Mouse (Mus musculus) liver (tissue): Measurements from ENCODE around the gene Defb23.

ENCODE experiments used
- DNase-seq: peaks from one replicate; pipeline ENCODE4 v3.0.0-alpha.2; 2020; ENCODE audit warnings: mixed read lengths

The Defb23 gene

DNA sequence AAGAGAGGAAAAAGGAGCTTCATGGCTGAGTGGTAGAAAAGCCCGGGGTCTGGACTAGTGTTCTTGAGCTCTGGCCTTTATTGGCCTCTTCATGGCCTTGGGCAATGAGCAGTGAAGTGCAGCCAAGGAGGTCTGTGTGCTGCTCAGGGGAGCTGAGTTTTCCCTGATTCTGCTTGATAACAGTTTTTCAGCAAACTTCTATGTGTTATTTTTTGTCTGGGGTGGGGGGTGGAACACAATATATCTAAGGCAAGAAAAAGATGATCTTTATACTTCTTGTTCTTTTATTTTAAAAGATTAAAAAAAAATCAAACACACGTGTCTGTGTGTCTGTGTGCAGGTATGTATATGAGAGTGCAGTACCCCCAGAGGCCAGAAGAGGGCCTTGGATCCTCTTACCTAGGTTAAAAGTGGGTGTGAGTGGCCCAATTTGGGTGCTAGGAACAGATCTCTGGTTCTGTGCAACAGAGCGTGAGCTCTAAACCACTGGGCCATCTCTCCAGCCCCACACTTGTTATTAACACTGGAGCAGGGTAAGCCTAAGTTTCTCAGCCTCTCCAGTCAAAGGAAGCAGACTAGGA, at the start of gene Defb23:
Defb23 (minus strand) TSS at position 51 of the 581 bp plus-strand sequence.
- no peak for DNase-seq

DNA sequence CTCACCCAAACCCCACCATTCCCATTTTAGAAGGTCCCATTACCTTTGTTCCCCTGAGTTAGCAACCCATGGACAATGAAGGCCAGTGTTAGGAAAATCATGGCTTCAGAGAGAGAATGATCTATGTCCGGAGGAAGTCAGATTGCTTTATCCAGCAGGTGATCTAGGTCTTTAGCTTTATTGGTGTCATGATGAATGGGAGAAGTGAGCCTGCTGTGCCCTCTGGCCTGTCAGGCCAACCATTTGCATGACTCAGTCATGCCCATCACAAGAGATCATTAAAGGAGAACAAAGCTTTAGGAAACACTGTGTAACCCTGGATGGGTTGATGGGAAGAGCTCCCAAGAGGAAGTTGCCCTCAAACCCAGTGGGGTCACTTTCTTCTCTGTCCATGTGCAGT, 47.2 kb upstream of the Defb23 start, which contains the start of gene Defb26:
Defb26 (minus strand) TSS at position 101 of the 400 bp plus-strand sequence.
- DNase-seq, result no peak

DNA sequence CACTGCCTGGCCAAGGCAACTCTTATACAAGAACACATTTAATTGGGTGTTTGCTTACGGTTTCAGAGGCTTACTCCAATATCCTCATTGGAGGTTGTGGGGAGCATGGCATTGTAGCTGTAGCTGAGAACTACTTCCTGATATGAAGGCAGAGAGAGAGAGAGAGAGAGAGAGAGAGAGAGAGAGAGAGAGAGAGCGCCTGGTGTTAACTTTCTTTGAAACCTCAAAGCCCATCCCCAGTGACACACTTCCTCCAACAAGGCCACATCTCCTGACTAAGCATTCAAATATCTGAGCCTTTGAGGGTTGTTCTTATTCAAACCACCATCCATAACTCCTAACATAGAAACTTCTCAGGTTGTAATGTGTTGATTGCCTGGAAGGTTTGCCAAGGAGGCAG, 39.5 kb upstream of the Defb23 start:
- no peak for DNase-seq

DNA sequence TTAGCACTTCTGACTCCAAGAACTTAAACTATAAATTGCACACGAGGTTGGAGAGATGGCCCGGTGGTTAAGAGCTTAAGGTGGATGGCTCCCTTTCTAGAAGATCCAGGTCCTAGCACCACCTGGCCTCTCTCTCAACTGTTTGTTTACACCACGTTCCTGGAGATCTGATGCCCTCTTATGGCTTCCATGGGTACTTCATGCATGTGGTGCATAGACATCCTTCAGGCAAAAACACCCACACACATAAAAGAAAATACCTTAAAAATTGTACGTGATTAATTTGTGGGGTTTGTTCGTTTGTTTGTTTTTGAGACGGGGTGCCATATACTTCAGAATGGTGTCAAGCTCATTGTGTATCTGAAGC, 36.4 kb upstream of the Defb23 start:
- DNase-seq, result no peak

DNA sequence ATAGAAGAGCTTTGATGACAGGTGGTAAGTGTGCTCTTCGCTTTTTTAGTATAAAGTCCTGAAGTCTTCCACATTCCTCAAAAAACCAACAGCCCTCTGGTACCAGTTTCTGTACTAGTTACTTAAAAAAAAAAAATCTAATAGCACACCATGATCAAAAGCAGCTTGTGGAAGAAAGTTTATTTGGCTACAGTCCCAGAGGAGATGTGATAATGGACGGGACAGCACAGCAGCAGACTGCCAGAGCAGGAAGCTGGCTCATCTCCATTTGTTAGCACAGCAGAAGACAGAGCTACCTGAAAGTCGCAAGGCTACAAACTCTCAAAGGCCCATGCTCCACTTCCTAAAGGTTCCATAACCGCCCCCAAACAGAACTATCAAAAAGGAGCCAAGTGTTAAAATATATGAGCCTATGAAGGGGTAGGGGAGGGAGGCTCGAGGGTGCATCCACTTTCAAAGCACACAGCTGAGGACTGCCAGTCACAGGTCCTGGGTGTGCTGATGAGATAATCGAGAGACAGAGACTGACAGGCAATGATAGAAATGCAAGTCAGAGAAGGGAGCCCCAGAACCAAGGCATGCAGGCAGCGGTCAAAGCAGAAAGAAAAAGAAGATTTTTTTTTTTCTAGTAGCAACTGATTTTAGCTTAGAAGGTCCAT, 35.9 kb upstream of the Defb23 start:
- no peak for DNase-seq

DNA sequence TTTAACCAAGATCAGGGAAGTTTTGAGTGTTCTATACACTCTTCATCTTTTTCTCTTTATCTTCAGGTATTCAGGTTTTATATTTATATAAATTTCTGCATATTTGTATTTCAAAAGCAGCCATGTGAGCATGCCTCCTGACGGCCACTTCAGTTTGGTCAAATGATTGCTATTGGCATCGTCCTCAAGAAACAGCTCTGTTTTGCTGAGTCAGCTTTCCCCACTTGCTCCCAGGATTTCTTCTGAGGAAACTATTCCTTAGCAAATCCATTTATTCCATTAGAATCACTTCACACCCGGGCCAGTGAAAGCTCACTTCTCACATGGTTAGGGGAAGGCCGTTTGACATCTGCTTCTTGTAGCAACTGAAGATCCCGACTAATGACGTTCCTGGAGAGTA, 33.6 kb upstream of the Defb23 start:
- DNase-seq, result no peak

DNA sequence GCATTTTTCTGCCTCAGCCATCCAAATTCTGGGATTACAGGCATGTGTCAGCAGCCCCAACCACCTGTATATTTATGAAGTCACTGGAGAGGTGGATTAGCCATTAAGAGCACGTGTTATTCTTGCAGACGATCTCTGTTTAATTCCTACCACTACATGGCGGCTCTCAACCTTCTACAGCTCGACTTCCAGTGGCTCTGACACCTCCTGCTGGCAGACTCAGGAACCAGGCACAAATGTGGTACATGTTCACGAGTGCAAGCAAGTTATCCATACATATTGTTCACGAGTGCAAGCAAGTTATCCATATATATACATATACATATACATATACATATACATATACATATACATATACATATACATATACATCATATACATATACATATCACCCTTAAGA, 28.7 kb upstream of the Defb23 start:
- DNase-seq, result no peak

DNA sequence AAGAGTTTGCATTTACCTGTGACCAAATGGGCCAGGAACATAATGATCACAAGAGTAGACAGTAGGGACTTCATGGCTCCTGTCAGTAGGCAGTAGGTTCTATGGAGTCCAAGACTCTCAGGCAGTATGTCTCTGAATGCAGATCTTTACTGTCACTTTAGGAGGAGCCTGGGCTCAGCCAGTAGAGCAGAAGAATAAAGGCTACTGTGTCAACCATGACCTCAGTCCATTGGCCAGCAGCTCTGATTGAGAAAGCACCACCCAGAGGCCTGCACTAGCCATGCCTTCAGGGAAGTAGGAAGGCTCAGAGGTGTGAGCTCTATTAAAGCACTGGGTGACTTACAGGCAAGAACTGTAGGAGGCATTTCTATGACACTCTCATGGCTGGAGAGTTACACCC, 25.6 kb upstream of the Defb23 start, which contains the start of gene Defb22:
Defb22 (minus strand) TSS at position 101 of the 400 bp plus-strand sequence.
- DNase-seq, result no peak

DNA sequence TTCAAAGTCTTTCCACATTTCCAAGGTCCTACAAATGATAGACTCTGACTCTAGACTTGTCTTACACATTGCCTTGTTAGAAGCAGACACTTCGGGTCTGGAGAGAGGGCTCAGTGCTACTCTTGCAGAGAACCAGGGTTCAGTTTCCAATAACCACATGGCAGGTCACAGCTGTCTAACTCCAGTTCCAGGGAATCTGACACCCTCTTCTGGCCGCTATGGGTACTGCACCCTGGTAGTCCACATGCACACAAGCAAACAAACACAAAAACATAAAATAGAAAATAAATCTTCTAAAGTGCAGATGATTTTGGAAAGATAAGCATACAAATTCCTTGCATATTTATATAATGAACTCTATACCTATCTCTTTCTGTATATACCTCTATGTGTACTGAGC, 22.6 kb upstream of the Defb23 start:
- peak; percentile 18 for DNase-seq

DNA sequence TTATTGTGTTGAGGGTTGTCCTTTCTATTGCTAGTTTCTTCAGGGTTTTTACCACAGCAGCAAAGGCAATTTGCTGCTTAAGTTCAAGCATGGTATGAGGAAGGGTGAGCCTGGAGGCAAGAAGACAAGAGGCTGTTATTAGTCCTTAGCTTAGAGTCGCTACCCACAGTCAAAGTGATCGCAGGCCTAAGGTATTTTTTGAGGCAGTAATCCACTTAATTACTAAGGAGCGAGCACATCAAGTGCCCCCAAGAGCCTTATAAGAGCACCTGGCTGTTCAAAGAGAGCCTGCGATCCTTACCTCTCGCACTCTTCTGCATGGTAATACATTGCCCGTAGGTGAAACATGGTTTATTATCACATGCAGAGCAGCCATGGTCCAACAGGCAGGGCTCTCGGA, 17.3 kb upstream of the Defb23 start:
- no peak for DNase-seq

DNA sequence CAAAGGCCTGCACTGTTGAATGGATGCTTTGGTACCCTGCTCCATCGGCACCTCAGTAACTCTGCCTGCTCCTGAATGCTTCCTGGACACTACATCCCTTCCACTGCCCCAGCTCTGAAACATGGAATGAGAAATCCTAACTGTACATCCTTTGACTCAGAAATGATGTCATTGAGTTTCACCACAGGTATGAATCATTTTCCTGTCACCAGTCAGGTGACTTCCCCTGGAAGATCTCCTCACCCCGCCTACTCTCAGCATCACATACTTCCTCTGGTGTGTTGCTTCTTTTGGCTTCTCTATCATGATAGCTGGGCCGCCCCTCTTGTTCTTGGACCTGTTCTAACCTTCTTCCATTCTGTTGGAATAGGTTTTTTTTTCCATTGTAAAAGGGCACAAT, 16.5 kb upstream of the Defb23 start:
- no peak for DNase-seq

DNA sequence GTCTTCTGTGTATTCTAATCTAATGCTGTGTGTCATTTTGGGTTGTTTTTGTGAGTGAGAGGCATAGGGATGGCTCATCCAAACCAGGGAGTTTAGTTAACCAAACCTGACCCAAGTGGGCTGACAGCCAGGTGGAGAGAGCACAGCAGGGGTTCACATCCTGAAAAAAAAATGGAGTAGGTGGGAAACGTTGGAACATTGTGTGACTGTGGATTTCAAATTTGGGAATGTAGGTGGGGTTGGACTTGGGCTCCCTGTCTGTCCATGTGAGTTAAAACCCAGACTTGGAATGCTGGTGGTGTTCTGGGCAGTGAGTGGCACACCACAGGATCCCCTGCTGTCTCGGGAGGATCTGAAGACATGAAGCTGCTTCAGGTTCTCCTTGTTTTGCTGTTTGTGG, 12.3 kb upstream of the Defb23 start, which contains the start of gene Defb20:
Defb20 (plus strand) TSS at position 301 of the 400 bp plus-strand sequence.
- no peak for DNase-seq

DNA sequence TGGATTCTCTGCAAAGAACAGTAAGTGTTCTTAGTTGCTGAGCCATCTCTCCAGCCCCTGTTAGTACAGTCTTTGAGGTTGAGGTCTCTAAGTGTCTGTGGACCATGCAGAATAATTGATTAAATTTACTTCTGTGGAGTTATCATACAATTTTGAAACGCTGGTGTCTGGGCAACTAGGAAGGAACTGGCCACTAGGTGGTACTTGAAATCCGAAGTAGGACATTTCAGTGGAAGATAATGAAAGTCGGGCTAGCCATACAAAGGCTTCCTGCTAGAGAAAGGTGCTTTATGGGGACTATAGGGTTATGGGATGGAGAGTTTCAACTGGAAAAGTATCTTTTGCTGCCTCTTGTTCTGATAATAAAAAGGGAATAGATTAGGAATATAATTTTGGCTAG, 8.0 kb upstream of the Defb23 start:
- DNase-seq, result no peak

DNA sequence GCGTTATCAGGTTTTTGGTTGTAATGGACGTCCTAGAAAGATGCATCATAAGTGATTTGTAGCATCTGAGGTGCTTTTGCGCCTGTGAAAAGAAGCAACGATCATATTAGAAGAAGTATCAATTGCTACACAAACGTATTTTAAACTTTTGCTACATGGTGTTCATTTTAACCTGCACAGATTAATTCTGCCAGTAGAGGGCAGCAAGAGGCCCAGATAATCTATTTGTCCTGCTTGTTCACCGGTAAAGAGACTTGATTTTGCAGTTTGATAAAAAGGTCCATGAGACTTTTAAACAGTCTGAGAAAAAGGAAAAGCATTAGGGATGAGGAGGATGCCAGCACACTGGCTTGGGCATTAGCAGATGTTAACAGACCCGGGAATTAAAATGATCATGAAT, 6.6 kb upstream of the Defb23 start:
- DNase-seq, result no peak

DNA sequence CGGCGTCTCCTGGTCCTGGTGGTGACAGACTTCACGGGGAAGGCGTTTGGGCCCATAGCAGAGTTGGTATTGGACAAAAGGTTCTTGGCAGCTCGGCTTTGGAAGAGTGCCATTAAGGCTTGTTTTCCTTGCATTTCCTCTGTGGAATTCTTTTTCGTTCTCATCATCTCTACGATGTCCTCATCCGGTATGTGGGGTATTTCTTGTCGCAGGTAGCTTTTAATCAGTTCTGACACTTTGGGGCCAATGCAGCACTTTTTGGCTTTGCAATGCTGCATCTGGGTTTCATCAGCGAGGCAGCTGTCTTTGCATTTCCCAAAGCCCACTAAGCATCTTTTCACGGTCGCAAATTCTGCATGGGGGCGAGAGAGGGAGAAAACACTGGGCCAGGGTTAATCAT, 5.2 kb downstream of the Defb23 start:
- no peak for DNase-seq

DNA sequence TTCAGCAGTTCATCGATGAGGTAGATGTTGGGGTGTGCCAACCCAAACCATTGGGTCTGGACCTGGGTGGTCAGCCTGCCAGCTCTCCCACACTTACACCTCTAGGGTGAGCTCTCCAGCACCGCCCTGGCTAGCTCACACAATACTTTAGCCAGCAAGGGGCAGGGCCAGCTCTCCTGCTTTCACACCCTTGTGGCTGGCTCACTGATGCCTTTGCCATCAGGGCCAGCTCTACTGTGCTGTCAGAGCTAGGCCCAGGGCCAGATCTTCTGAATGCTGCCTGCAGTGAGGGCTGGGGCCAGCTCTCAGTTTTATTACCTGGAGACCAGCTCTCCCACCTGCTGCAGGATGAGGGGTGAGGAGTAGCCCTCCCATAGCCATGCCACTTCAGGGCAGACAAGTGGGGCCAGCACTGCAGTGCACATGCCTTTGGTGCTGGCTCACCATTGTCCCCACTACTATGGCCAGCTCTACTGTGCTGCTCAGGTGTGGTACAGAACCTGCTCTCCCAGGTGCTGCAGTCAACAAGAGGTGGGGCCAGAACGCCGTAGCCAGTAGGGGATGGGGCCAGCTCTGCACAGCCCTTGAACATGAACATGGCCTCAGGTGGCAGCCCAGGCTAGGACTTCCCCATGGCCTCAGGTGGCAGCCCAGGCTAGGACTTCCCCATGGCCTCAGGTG, 12.2 kb downstream of the Defb23 start:
- DNase-seq, result no peak

DNA sequence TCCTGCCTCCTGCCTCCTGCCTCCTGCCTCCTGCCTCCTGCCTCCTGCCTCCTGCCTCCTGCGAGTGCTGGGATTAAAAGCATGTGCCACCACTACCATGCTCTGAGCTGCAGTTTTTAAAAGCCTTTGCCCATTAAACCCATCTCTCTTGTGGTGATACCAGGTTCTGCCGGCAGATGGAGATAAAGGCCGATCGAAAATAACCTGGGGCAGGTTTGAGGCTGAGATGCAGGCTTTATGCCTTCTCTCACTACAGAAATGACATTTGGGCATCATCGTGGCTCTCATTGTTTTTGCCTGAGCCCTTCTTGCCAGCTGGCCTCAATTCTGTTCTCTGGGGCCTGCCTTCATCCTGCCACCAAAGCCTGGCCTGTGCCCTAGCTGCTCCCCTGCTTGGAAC, 14.2 kb downstream of the Defb23 start:
- DNase-seq, result peak; percentile 37

DNA sequence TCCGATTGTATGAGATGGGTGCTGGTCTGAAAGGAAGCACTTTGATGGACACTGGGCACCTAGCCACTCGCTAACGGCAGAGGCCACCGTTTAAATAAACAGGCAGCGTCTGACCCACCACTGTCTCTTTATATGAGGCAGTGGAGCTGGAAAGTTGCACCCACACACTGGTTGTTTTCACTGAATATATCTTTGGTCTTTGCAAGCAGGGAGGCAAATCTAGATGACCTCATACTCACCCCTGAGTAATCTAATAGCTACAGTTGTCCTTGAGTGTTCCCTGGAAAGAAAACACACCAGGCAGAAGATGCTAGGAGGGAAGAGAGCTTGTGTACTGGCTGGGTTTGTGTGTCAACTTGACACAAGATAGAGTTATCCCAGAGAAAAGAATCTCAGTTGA, 17.0 kb downstream of the Defb23 start:
- DNase-seq, result no peak

DNA sequence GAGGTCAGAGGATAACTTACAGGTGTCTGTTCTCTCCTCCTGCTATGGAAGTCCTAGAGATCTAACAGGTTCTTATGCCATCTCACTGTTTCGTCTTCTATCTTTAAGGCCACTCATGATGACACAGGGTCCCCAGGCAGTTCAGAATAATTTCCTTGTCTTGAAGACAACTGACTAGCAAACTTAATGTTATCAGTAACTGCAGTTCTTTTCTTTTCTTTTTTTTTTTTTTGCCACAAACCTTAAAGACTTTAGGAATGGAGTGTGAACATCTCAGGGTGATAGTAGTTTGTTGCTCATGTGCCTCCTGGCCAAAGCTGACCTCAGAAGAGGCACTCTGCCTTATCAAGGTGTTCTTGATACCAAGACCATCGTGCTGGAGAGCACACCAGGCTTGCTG, 17.8 kb downstream of the Defb23 start:
- no peak for DNase-seq

DNA sequence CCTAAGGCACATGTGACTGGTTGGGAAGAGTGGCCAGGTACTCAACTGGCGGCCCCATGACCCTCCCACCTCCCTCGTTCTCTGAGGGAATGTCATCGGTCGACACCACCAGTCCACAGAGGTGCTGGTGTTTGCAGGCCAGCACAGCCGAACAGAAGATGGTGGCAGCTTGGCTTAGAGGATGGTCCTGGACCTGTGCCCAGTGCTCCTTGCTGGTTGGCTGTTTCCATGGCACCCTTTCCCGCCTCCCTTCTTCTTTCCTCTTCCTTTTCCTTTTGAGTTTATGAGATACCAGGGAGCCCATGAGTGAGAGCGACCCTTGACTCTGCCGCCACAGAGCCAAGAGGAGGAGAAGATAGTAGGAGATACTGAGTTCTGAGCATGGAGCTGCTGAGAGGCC, 21.1 kb downstream of the Defb23 start:
- no peak for DNase-seq

DNA sequence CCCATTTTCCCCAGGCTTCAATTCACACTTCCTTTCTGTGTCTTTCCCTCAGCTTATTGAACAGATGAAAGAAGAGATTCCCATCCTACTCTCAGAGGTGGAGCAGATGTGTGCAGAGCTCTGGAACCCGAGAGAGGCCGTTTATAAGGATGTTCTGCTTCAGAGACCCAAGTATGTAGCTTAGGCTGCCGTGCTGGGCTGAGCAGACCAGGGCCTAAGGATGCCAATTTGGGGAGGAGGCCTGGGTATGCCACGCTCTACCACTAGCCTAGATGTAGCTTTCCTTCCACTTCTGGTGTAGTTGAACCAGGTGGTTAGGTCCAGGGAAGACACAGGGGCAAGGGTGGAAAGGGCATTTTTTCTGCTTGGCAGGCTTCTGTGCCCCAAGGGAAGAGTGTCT, 22.1 kb downstream of the Defb23 start:
- no peak for DNase-seq

DNA sequence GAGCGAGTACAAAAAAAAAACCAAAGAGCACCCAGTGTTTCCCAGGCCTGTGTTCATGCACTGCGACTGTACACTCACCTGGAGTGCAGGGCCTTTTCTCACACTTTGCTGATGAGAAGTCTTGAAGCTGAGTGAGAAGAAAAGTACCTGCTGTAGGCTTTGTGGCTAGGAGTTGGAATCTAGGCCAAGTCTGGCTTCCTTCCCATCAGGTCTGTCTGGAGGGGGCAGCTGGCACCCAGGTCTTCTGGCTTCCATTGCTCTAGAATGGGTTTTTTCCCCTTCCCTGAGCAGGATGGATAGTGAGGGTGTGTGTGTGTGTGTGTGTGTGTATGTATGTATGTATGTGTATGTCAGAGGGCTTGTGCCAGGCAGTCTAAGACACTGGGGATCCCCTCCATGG, 24.6 kb downstream of the Defb23 start:
- DNase-seq, result no peak

DNA sequence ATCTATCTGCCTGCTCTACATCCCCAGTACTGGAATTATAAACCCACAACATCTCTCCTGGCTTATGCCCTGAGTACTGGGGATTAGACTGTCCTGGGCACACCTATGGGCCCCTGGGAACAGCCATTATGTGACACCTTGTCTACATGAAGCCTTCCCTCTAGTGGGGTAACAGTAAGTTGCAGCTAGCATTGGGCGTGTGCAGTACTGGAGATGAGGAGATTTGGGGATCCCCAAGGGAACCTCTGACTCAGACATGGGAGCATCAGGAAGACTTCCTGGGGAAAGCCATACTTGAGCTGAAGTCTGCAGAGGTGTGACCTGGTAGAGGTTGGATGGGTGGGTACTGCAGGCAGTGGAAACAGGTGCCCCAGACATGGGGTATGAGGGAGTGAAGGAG, 25.5 kb downstream of the Defb23 start:
- no peak for DNase-seq
